Mouse (Mus musculus) embryo, embryonic 11 days (tissue): ENCODE data around the gene Slc8a1.

Experiments
- DNase-seq: peaks from one replicate; pipeline ENCODE4 v3.0.0-alpha.2; 2015

Gene Slc8a1

DNA sequence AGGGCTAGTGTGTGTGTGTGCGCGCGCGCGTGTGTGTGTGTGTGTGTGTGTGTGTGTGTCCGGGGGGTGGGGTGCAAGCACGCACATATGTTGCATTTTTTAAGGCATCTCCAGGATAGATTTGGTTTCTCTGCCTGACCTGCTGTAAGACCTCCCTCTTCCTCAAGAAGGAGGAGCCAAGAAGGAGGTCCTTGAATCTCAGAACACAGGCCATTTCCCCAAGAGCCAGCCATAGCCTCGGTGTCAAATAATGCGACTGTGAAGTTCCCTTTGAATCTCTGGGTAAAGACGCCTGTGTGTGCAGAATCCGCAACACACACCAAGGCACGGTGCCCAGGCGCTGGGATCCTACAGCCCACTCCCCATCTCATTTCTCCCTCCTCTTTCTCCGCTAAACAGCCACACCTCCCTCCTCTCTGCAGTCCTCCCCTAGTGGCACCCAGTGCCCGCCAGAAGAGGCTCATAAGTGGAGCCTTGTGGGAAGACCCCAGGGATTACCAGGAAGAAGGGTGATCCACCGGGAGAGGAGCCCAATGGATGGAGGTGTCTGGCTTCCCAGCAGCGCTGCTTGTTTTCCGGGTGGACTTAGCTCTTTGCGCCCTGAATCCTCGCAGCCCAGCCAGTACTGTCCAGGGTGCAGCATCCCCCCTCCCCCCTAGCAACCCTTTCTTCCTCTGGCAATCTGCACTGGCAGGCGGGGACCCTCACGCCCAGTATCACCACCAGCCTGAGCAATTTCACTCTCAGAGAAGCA is 68.9 kb downstream of the Slc8a1 start:
- peak; percentile 68 for DNase-seq

DNA sequence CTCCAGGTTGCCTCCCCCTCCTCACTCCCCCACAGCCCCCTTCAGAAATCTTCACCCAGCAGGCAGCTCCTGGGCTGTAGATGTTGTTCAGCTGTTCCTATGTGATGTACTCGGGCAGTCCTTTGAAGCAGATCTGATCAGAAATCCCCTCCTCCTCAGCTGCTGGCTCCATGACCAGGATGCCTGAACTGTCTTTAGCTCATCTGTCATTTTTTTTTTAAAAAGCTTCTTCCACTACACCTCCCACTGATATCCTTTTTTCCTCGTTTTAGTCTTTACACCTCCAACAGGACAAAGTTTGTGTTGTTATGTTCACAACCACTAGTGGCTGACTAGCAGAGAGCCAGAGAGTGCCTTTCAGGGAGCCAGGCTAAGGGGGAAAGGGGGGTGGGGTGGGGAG is 69.7 kb downstream of the Slc8a1 start:
- no peak for DNase-seq

- DNase-seq, result no peak
These were observed 70.2 kb downstream of the Slc8a1 start for GRCm38 (mm10) chr17:81667935-81668334.

- peak; percentile 62 for DNase-seq
These were observed 71.6 kb downstream of the Slc8a1 start for GRCm38 (mm10) chr17:81666551-81666950.

DNA sequence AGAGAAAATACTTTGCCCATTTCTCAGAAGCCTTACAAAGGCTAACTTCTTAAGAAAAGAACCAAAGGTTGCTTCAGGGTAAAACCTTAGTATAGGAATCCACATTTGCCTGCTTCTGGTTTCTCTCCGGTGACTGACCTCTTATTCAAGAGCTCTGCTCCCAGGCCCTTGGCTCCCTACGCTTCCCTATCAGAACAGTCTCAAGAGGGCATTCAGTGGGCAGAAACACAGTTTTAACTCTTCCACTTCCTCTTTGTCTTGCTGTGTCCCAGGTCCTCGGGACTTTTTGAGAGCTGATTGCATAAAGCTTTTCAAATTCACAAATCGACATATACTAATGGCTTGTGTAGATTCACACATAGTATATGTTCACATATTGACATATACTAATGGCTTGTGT is 73.3 kb downstream of the Slc8a1 start:
- DNase-seq, result no peak

GRCm38 (mm10) chr17:81657828-81658227 is 80.3 kb downstream of the Slc8a1 start:
- no peak for DNase-seq

- DNase-seq, result no peak
These were observed 83.6 kb downstream of the Slc8a1 start for GRCm38 (mm10) chr17:81654548-81654947.

GRCm38 (mm10) chr17:81652958-81653357 is 85.2 kb downstream of the Slc8a1 start:
- no peak for DNase-seq

DNA sequence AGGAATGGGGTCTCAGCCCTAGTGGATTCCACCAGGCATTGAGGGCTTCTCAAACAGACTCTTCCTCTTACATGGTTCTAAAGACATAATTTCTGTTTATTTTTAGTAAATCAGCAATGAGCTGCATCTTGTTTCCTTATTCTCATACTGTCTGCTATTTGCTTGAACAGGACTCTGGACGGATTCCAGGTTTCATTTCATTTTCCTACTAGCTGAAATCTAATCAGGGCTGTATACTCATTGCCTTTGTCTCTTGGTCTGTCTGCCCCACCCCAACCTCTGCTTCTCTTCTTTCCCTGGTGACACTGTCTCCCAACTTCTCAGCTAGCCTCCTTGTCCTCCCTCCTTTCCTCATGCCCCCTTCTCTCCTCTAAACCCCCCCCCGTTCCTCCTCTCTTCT is 101.4 kb downstream of the Slc8a1 start:
- DNase-seq, result no peak

- no peak for DNase-seq
These were observed 107.7 kb downstream of the Slc8a1 start for GRCm38 (mm10) chr17:81630471-81630870.

DNA sequence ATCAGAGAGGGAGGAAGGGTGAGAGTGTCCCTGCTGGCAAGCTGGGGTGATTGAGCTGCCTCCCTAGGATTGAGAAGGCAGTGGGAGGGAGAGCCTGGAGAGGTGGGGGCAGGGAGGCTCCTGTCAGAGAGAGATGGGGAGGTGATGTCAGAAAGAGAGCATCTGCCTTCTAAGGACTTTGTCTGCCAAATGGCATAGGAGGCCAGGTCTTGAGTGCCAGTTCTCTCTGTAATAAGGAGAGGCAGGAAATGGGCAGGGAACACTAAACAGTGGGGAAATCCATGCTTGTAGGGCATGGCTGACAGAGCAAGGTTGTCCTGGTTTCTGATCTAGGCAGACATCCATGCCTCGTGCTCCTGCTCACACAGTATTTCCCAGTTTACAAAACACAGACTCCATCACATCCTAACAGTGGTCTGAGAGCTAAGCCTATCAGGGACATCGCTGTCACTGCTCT is 117.0 kb downstream of the Slc8a1 start:
- peak; percentile 3 for DNase-seq

GRCm38 (mm10) chr17:81618461-81618860 is 119.7 kb downstream of the Slc8a1 start:
- no peak for DNase-seq

- no peak for DNase-seq
These were observed 121.9 kb downstream of the Slc8a1 start for GRCm38 (mm10) chr17:81616326-81616725.

DNA sequence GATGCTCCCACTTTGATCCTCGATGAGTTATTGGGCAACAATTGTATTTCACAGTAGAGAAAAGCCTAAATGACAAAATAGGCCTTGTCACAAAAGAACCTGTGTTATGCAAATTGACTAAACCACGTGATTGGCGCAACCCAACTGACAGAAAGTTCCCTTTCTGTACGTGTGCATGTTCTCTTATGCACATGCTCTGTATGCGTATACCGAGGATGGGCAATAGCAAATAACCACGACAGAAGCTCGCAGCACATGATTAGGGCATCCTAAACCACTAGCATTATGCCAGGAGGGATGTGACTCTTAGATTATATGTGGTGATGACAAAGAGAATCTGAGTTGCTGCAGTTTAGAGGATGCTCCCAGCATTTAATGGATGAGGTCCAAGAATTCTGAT is 122.8 kb downstream of the Slc8a1 start:
- DNase-seq, result no peak

DNA sequence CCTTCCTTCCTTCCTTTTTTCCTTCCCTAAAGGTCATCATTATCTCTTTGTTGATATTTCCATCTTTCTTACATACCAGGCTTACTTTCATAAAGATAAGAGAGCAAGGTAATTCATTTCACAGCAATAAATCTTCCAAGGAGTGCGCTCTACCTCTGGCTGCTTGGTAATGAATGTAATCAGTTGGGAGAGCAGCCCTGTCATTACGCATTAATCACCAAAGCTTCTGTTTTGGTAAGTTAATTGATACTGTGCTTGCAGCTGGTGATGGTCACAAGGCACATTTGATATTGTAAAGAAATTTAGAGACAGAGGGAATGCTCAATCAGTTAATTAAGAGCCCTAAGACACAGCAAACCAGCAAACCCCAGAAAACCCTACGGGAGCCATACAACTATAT is 130.7 kb downstream of the Slc8a1 start:
- no peak for DNase-seq

GRCm38 (mm10) chr17:81606084-81606483 is 132.1 kb downstream of the Slc8a1 start:
- no peak for DNase-seq

DNA sequence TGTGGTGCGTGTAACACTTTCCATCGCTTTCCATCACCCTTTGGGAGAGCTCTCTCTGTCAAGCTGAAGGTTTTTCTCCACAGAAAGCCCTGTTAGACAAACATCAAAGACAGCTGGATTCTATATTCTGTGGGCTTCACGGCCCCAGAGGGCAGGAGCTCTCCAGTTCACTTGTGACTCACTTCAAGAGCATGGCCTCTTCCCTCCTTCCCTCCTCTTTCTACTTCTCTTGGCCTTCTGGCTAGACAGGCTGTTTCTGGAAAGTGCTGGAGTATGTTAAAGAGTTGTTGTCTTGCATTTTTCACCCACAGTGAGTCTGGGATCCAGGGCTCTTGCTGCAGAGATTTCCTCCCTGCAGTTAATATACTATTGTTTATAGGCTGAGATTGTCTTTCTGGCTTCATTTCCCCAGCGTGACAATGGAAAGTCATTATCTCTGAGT is 132.9 kb downstream of the Slc8a1 start:
- DNase-seq, result peak; percentile 6

DNA sequence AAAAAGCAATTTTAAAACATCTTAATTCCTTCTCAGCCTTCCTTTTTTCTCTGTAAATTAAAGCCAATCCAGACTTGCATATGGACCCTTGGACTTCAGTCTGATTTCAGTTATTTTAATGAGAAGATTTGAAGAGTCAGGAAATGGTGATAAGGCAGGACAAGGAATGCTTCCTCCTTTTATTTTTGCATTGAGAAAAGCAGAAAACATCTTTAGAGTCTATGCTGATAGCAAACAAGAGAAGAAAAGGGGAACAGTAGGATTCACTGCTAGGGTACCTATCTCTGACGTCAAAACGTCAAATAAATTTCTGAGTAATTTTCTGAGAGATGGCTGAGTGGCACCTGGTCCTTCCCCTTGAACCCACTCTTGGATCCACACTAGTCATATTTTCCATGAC is 139.1 kb downstream of the Slc8a1 start:
- DNase-seq, result no peak

DNA sequence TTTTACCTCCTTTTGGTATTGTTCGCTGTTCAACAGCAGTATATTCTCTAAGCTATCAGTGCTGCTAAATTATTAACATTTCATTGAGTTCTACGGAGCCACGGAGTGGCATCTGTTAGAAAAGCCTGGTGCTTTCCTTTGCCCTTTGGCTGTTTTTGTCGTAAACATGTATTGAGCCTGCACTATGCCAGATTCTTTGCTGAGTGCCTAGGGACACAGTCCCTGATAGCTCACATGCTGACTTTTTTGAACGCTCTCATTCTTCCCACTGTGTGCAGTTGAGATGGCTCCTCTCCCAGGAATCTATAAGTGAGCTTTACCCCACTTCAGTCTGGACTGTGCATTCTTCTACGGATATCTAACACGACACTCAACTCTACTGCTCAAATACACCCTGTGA is 148.4 kb downstream of the Slc8a1 start:
- DNase-seq, result no peak

DNA sequence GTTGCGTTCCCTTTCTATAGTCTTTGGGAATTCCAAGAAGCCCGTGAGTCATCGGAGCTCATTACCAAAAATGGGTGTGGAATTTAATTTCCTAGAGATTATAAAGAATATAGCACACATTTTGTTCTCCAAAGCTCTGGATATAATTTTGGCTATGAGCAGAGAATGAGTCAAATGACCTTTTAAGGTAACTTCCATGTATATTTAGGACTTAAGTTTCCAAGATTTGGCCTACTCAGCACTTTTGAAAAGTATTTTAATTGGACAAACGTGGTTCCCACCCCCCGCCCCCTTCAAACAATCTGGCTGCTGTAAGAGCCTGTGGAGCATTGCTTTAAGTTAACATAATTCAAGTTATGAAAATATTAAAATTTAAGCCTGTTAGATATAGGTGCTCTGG is 151.4 kb downstream of the Slc8a1 start:
- DNase-seq, result no peak

DNA sequence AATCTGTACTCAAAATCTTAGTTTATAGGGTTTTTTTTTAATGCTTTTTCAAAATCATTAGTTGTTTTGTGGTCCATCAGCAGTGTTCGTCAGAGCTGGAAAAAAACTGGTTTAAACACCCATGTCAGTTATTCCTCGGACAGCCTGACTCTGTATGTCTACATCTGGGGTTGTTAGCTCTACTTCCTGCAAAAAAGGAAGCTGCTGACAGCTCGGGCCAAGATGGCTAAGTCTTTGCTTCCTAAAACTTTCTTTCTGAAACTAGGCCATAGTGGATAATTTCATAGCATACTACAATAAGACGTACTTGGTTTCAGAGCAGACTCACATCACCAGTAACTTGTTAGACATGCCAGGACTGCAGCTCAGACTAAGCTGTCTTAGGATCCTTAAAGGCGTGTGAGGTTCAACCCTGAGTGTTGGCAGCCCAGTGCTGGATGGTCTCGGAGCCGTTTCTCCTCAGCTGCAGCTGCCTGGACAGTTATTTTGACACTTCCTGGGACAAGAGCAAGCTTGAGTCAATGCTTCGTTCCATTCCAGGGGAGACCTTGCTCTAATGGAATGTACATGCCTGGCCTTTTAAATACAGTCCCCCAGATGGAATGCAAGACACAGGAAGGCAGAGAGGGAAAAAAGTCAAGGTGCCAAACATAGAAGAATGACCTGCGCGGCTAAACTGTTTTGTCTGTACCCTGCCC is 158.3 kb downstream of the Slc8a1 start:
- peak; percentile 4 for DNase-seq

DNA sequence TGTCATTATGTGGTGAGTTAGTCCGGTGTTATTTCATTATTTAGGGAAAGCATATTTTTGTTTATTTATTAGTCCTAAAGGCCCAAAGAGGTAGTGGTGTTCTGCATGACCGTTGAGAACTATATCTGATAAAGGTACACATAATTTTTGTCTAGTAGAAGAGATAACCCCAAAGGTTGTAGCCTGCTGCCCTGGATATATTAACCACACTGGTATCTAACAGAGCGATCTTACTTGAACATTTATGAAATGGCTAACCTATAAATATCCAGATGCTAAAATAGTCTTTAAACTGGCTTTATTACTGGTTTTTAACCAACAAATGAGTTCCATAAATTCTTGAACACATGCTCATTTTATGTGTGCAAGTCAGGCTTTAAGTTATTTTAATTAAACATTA is 161.3 kb downstream of the Slc8a1 start:
- DNase-seq, result no peak

- DNase-seq, result no peak
These were observed 172.4 kb downstream of the Slc8a1 start for GRCm38 (mm10) chr17:81565634-81566372.
